Mouse (Mus musculus) bone marrow, adult 2 months (tissue): ENCODE results near the gene Zgrf1.

Source experiments
- CTCF ChIP-seq: fragments of 200-500 bp; IDR thresholded peaks from 2 replicates; pipeline ENCODE4 v1.5.1; 2011; ENCODE audit warnings: low read length, control low read depth; ENCODE audit not compliant: control insufficient read depth, insufficient read depth
- POLR2A ChIP-seq: fragments of 200-500 bp; IDR thresholded peaks from 2 replicates; pipeline ENCODE4 v1.6.1; 2011; ENCODE audit warnings: low read depth, mild to moderate bottlenecking, control low read depth, low read length, borderline replicate concordance; ENCODE audit not compliant: control insufficient read depth

- TF ChIP-seq CTCF (no peak), POLR2A (no peak)
Observed at GRCm38 (mm10) chr3:127507878-127508783, 45.2 kb upstream of the Zgrf1 start.
